Mouse (Mus musculus) ES-E14 (cell line): ENCODE results near the gene Olfr568. TPM values are rescaled to one million over a fixed set of nuclear protein-coding genes. Genes with fewer than 3 reads are reported as not detected.

ENCODE experiments used
- DNase-seq: peaks from one replicate; pipeline ENCODE4 v3.0.0-alpha.2; 2013; ENCODE audit warnings: low read depth, low spot score
- H3K27ac ChIP-seq: 2 replicates; pipeline ENCODE4 v1.5.1; 2012; ENCODE audit warnings: low read depth, mild to moderate bottlenecking, low read length, moderate library complexity, mixed read lengths; ENCODE audit not compliant: poor library complexity, insufficient read depth, severe bottlenecking
- H3K36me3 ChIP-seq: 2 replicates; pipeline ENCODE4 v1.6.1; 2012; ENCODE audit warnings: mild to moderate bottlenecking, low read length, moderate library complexity, mixed read lengths; ENCODE audit not compliant: control insufficient read depth, poor library complexity, insufficient read depth, severe bottlenecking
- H3K4me1 ChIP-seq, 2 experiments: fragments of 150-350 bp in 1 of 2; sonication (generic) in 1 of 2; 2 replicates each; pipeline ENCODE4 v1.6.1; 2012; ENCODE audit warnings: low read length in 2 of 2, mild to moderate bottlenecking in 1 of 2, mixed read lengths in 1 of 2; ENCODE audit not compliant: control insufficient read depth in 2 of 2, insufficient read depth in 2 of 2, poor library complexity in 1 of 2
- H3K4me3 ChIP-seq, 2 experiments: fragments of 150-350 bp in 1 of 2; sonication (generic) in 1 of 2; 2 replicates each; pipeline ENCODE4 v1.5.1; 2012; ENCODE audit warnings: low read length in 2 of 2, low read depth in 1 of 2, mild to moderate bottlenecking in 1 of 2, mixed read lengths in 1 of 2; ENCODE audit not compliant: insufficient read depth in 1 of 2, poor library complexity in 1 of 2, severe bottlenecking in 1 of 2
- H3K9ac ChIP-seq: 2 replicates; pipeline ENCODE4 v1.6.1; 2012; ENCODE audit warnings: low read depth, mild to moderate bottlenecking, low read length, mixed read lengths; ENCODE audit not compliant: poor library complexity, insufficient read depth, severe bottlenecking
- H3K9me3 ChIP-seq: fragments of 150-350 bp; sonication (generic); 2 replicates; pipeline ENCODE4 v1.6.1; 2012; ENCODE audit warnings: low read depth, mild to moderate bottlenecking, low read length; ENCODE audit not compliant: control insufficient read depth, insufficient read depth
- CHD2 ChIP-seq: IDR thresholded peaks from 2 replicates; pipeline ENCODE4 v1.6.1; 2014; ENCODE audit warnings: mild to moderate bottlenecking, low read depth, low read length, inconsistent platforms
- HCFC1 ChIP-seq: IDR thresholded peaks from 2 replicates; pipeline ENCODE4 v1.6.1; 2012; ENCODE audit warnings: low read length, inconsistent platforms, borderline replicate concordance; ENCODE audit not compliant: insufficient read depth
- MAFK ChIP-seq: IDR thresholded peaks from 2 replicates; pipeline ENCODE4 v1.6.1; 2014; ENCODE audit warnings: mild to moderate bottlenecking, low read depth, low read length, inconsistent platforms; ENCODE audit not compliant: insufficient read depth
- in situ Hi-C, 2 experiments: fragments of 600-800 bp; cut with MboI; formaldehyde crosslinking; loops; one replicate each; pipeline ENCODE4 v1.15.1; 2025; ENCODE audit warnings: low sequenced_read_pairs in 2 of 2, inconsistent platforms in 1 of 2; ENCODE audit not compliant: unreplicated experiment in 2 of 2
- total RNA-seq: library from RNA; depleted of rRNA; stranded (reverse); fragments of 300-350 nt; gene quantifications from 2 replicates; pipeline ENCODE4 v1.2.3, GENCODE M21; 2012; rRNA removed

The Olfr568 gene
- total RNA-seq, 1 experiment, result not detected

- in situ Hi-C loops, result no loop called here
- Histone ChIP-seq H3K4me1 (no peaks in the 10 kb centered on the region), H3K4me3 (no peak overlapping the region)
Observed at GRCm38 (mm10) chr7:102927105-102927504, 50.2 kb downstream of the Olfr568 start.

More at GRCm38 (mm10) chr7:102927105-102927504, 50.2 kb downstream of the Olfr568 start:
- no peaks in the 10 kb centered on the region for H3K36me3 ChIP-seq
- no peak for TF ChIP-seq CHD2
- no peak for TF ChIP-seq HCFC1
- no peak for TF ChIP-seq MAFK
- no peak overlapping the region for H3K27ac ChIP-seq
- no peak for DNase-seq
- H3K9ac ChIP-seq, result no peak overlapping the region
- no peaks in the 10 kb centered on the region for H3K9me3 ChIP-seq

Other genes with a start within 250 kb of the Olfr568 start
- not detected in 2 replicates for gene Olfr554, start 238.7 kb upstream of the Olfr568 start, total RNA-seq
- not detected in 2 replicates for gene Olfr555, start 218.3 kb upstream of the Olfr568 start, total RNA-seq
- gene Olfr556, start 212.2 kb upstream of the Olfr568 start, total RNA-seq, result not detected in 2 replicates
- gene Trim68, start 189.8 kb upstream of the Olfr568 start, total RNA-seq, result 3.1 and 3.9 TPM in 2 replicates
- not detected in 2 replicates for gene Olfr557, start 181.2 kb upstream of the Olfr568 start, total RNA-seq
- not detected in 2 replicates for gene Olfr558, start 174.9 kb upstream of the Olfr568 start, total RNA-seq
- not detected in 2 replicates for gene Olfr33, start 158.1 kb upstream of the Olfr568 start, total RNA-seq
- gene Olfr559, start 149.6 kb upstream of the Olfr568 start, total RNA-seq, result not detected in 2 replicates
- gene Olfr560, start 117.8 kb upstream of the Olfr568 start, total RNA-seq, result not detected in 2 replicates
- not detected in 2 replicates for gene Olfr78, start 117.7 kb upstream of the Olfr568 start, total RNA-seq
- gene Olfr561, start 105.9 kb upstream of the Olfr568 start, total RNA-seq, result not detected in 2 replicates
- not detected in 2 replicates for gene Olfr564, start 73.6 kb upstream of the Olfr568 start, total RNA-seq
- not detected in 2 replicates for gene Olfr566, start 18.4 kb upstream of the Olfr568 start, total RNA-seq
- gene Olfr569, start 13.8 kb downstream of the Olfr568 start, total RNA-seq, result not detected in 2 replicates
- not detected in 2 replicates for gene Olfr570, start 17.5 kb downstream of the Olfr568 start, total RNA-seq
- not detected in 2 replicates for gene Olfr571, start 40.4 kb downstream of the Olfr568 start, total RNA-seq
- gene Olfr572, start 47.3 kb downstream of the Olfr568 start, total RNA-seq, result not detected in 2 replicates
- not detected in 2 replicates for gene Olfr573-ps1, start 65.5 kb downstream of the Olfr568 start, total RNA-seq
- not detected in 2 replicates for gene Olfr574, start 71.3 kb downstream of the Olfr568 start, total RNA-seq
- not detected in 2 replicates for gene Olfr575, start 81.7 kb downstream of the Olfr568 start, total RNA-seq
- not detected in 2 replicates for gene Olfr576, start 85.5 kb downstream of the Olfr568 start, total RNA-seq
- not detected in 2 replicates for gene Olfr577, start 98.8 kb downstream of the Olfr568 start, total RNA-seq
- not detected in 2 replicates for gene Olfr578, start 112.2 kb downstream of the Olfr568 start, total RNA-seq
- gene Olfr582, start 160.9 kb downstream of the Olfr568 start, total RNA-seq, result not detected in 2 replicates
- not detected in 2 replicates for gene Olfr583, start 174.2 kb downstream of the Olfr568 start, total RNA-seq
- gene Olfr584, start 204.8 kb downstream of the Olfr568 start, total RNA-seq, result not detected in 2 replicates
- not detected in 2 replicates for gene Olfr585, start 220.6 kb downstream of the Olfr568 start, total RNA-seq
- gene Olfr586, start 248.5 kb downstream of the Olfr568 start, total RNA-seq, result not detected in 2 replicates